Mouse (Mus musculus): ENCODE measurements around the gene Prdm16.

Prdm16 gene

DNA sequence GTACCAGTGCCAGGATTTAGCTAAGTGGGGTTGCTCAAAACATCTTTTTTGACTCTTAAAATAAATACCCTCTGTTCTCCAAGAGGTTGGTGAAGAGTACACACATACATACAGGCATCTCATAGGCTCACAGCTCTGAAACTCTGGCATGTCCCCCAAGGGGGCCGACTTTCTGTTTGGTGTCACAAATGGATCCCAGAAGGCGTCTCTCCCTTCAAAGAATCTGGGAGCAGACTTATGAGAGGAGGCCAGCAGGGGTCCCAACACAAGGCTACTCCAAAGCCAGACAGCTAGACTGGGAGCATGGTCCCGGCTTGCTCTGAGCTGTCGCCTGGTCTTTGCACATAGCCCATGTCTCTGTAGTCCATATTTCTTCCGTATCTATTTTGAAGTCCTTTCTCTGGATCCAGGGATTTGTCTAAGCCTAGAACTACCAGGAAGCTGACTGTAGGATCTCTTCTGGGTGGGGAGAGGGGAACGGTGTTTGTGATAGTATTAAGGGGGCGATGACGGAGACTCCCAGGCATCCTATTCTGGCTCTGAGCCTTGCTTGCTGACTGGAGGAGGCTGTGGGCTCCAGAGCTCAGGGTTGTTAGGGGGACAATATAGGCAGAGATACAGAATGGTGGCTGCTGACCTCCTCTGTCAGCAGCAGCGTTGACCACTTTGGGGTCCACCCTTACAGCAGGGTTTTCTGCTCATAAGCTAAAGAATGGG is 156.0 kb downstream of the Prdm16 start:
- DNase-seq (ENCODE audit: low read depth, low spot score), result no peak

DNA sequence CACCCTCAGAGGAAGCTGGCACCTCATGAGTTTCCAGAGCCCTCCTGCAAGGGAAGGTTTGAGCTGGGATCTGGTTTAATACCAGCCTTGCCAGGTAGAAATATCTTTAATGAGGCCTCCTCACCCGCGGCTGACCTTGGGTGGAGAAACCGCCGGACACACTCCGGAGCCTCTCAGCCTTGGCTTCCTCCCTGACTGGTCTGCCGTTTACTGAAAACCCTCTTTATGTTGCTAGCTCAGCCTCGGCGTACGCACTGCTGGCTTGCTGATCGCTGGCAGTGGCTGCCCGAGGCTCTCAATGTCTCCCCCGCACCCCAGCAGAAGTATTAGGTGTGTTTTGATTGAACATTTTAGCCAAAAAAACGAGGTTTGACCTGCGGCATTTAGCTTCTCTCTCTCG is 156.5 kb downstream of the Prdm16 start:
- DNase-seq (ENCODE audit: low read depth, low spot score), result no peak

DNA sequence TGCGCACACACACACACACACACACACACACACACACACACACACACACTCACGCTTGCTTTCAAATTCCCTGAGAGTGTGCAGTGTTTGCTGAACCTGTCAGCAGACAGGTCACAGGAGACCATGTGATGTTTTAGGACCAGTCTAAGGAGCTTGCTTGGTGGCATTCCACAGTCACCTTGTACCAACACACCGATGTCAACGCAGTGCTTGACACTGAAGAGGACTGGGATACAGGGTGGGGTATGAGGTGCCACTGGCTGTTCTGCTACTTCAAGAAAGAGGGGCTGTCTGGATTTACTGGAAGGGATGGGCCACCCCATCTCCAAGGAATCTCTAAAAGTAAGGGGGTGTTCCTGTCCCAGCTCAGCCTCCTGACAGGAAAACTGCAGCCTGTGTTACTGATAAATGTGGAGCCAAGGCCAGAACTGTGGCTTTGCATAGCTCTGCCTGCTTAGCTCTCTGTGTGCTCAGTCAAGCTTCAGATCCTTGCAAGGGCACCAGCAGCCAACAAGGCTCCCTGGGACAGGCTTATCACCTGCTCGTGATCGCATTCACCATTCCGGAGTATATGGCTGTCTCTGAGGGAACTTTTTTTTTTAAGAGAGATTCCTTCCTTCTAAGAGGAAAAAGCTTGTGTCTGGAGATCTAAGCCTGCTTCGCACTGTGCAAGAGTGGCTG is 157.6 kb downstream of the Prdm16 start:
- no peak for DNase-seq (ENCODE audit: low read depth, low spot score)

DNA sequence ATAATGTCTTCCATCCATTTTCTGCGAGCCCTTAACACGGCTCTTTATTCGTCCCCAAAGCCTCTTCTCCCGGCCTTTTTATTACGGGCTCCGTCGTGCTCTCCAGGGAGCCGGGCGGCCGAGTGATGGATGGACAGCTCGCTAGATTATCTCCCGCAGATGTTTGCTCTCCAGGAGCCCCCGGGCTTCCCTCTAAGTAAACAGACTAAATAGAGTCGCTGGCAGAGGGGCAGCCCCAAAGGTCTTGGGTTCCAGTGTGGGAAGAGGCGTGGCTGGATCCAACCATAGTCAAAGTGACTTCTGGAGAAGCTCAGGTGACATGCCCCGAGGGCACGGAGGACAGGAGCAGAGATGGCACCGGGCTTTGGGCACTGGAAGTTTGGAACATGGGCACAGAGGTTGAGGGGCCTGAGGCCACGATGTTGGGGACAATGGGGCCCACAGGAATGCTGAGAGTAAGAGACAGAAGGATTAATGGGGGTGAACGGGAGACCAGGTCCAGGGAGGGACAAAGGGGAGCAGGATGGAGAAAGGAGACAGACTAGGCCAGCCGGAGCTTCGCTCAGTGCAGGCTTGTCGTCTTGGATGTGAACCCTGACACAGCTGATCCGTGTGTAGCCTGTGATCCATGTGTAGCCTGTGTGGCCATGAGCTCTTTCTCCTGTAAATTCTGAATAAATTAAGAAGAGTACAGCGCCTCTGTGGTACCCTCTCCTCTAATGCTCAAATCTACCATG is 162.9 kb downstream of the Prdm16 start:
- no peak for DNase-seq (ENCODE audit: low read depth, low spot score)

DNA sequence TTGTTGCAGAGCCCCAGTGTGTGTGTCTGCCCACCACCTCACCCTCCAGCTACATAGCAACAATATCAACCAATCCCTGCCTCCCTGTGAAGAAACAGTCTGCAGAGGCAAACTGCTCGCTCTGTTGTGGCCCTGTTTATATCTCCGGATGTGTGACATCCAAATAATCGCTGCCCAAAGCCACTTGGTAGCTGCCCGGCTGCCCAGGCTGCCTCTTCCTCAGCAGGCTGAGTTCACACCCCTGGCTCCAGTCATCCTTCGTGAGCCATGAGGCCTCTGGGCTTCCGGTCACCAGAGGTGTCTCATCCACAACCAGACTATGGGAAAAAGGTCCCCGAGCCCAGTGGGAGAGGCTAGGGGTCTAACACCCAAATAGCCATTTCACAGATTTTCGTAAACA is 164.1 kb downstream of the Prdm16 start:
- no peak for DNase-seq (ENCODE audit: low read depth, low spot score)

DNA sequence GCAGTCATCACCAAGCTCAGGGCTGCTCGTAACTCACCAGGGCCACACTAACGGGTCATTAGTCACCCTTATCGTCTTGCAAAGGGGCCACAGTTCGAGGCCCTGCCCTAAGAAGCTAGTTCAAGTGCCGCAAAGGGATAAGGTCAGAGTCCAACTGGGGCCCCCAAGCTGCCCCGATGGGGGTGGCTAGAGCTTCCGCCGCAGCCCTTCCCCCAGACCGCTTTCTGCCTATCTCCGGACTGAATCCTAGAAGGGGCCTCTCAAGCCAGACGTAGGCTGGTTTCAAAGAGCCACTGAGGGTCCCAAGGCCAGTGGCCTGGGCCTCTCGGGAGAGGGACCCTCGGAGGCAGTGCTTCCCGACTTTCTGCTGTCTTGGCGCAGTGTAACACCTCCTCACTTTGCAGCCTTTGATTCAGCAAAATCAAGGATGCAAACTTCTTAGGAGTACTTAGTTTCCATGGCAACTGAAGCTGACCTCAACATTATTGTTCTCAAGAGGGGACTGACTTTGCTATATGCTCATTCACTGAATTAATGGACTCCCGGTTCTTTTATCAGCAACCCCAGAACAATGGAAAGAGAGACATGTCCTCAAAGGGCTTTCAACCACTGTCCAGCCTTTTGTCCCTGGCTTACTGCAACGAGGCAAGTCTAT is 165.1 kb downstream of the Prdm16 start:
- DNase-seq (ENCODE audit: low read depth, low spot score), result peak; percentile 26

DNA sequence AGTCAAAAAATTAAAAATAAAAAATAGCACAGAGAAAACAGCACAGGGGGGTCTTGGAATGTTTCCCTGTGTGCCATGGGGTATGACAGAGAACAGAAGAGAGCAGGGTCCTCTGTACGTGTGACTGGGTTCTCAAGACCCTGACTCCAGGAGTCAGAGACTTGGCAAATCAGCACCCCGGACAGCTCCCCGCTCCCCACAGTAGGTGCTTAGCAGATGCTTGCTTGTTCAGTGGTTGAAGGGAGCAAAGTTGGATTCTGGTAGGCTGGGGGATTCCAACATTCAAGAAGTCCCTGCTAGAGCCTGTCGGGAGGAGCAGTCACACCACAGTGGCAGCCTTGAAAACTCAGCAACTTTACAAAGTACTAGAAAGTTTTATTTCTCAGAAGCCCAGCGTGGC is 170.4 kb downstream of the Prdm16 start:
- DNase-seq (ENCODE audit: low read depth, low spot score), result peak; percentile 81

DNA sequence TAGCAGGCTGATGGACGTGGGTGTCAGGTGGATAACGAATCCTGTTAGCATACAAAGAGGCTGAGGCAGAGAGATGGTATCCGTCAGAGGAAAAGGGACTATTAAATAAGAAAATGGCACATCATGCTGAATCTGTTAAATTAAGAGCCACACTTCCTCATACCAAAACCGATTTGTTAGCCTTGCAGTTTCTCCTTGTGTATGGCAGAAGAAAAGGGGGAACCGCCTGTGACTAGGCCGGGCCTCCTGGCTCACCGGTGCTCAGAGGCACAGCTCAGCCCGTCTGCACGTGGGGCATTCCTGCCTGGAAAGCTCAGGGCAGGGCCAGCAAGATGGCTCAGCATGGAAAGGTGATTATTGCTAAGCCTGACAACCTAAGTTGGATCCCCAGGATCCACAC is 171.6 kb downstream of the Prdm16 start:
- DNase-seq (ENCODE audit: low read depth, low spot score), result no peak

DNA sequence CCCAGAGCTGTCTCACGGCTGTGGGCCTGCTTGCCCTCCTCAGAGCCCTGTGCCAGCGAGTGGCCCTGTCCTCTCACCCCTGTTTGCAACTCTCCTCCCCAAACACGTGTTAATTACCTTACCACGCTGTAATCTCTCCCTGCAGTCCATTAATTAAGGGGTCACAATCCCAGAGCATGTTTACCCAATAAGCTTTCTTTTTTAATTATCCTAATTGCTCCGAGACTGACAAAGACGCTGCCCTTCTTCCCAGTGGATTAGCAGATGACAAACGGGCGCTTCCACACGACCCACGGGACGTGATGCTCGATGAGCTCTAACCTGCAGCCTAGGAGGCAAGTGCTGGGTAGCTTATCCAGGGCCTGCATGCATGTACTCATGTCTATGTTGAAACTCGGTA is 176.7 kb downstream of the Prdm16 start:
- DNase-seq (ENCODE audit: low read depth, low spot score), result no peak

DNA sequence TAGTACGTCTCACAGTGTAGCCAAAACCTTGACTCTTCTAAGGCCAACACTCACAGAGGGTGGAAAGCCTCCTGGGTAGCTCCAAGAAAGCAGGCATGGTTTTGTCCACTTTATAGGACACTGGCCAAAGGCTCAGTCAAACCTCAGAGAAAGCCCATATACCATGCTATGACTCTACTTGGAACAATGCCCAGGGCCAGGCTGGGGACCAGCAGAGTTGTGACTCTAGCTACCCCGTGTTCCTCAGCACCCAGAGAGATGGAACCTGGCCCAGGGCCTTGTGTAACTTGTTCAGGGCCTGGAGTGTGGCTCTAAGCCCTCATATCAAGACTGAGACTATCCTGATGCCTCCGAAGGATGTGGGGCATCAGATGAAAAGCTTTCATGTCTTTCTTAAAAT is 178.9 kb downstream of the Prdm16 start:
- no peak for DNase-seq (ENCODE audit: low read depth, low spot score)

DNA sequence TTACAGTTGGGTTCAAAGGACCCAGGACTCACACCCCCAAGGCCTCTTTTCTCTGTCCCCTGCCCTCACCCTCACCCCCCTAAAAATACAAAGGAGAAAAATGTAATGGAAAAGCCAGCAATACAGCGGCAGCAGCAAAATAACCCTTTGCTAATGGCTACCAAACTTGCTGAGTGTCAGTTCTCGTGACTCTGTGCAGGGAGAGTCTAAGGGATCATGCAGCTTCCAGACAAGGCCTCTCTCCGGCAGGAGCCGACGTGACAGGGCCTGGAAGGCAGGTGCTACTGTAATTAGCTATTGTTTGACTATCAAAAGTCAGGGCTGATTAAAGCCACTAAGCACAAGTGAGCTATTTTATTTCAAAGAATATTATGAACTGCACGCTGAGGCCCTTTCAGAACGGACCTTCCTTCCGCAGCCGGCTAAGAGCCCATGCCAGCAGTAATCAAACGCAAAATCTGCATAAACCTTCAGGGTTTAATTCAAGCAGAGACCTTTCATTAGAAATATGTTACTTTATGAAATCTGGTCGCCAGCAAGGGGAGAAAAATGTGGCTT is 180.3 kb downstream of the Prdm16 start:
- DNase-seq (ENCODE audit: low read depth, low spot score), result no peak

DNA sequence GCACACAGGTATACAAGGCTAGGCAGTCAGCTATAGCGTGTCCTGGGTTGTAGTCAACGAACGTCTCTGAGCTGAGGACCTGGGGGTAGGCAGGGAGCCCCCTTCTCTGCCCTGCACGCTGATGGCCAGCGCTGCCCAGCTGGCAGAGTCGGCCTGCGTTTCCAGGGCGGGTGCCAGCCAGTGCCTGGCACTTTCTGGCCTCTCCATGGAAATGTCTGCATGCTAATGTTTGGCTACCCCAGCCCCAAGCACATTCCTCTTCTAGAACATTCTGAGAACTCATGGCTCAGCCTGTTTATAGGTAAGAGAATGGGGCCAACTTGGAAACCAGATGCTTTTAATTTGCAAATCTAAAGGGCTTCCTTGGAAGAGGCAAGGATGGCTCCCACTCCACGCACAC is 186.2 kb downstream of the Prdm16 start:
- DNase-seq (ENCODE audit: low read depth, low spot score), result no peak

DNA sequence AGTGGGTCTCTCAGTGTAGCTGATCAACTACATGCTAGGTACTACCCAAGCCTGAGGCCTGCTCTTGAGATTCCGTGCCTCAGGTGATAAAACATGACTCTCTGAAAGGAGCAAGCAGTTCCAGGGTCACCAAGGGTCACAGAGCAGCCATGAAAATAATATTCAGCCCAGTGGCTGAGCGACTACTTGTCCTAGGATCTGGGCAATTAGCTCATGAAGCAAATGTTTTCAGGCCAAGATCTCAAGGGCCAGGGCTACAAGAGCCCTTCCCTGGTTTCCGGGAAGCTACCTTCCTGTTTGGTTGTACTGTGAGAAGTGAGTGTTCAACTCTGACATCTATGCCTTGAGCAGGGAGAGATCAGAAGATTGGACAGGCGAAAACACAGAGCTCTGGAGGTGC is 186.6 kb downstream of the Prdm16 start:
- no peak for DNase-seq (ENCODE audit: low read depth, low spot score)

DNA sequence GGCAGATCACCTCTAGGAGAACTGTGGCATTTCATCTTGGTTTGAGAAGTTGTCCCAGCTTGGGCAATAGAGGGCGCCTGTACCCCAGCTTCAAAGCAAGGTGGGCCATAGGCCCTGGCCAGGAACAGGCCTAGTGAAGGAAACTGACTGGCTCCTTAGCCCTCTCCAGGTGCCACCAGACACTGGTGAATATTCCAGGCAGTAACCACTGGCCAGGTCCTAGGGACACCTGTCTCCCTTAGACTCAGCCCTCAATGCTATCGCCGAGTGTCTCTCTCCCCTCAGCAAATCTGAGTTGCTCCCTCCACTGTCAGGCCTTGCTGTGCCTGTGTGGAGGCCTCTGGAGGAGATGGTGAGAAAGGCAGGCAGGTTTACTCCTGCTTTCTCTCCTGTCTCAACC is 187.3 kb downstream of the Prdm16 start:
- DNase-seq (ENCODE audit: low read depth, low spot score), result peak; percentile 36

DNA sequence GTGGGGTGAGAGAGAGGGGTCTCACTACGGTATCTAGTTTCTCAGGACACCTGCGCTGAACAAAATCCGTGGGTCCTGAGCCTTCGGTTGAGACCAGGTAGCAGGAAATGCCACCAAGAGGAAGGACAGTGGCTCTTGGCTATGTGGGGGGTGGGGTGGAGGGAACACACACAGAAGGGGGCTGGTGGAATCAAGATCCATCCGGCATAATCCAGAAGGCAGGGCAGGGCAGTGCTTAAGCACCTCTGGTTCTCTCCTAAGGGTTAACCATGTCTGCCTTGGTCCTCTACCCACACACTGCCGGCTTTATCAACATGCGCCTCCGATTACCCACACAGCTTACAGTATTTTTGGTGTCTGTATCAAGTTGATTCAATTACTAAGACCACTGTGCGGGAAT is 191.0 kb downstream of the Prdm16 start:
- peak; percentile 73 for DNase-seq (ENCODE audit: low read depth, low spot score)

DNA sequence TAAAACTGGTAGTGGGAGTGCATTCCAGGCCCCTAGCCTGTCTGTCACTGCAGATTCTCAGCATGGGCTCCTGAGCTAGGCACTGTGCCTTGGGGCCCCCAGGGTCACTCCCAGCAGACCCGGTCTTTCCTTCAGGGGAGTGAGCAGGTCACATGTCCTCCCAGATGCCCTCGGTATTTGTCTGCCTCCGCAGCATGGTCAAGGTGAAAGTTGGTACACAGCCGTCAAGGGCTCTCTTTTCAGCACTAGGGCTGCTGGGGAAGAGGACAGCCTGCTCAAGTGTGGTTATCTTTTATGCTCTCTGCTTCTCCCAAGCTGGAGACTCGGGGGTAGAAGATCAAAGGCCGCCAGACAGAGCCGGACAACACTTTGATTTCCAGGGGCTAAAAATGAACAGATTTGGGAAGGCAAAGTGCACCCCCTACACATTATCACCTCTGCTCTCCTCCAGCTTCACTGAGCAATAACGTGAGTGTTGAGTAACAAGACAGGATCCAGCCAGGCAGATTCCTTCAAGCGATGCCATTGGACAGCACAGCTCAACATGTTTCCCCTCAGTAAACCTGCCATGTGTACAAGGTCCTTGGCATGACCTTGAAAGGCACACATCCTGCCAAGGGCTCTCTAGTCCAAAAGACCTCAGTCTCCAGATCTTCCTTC is 193.9 kb downstream of the Prdm16 start:
- DNase-seq (ENCODE audit: low read depth, low spot score), result no peak

DNA sequence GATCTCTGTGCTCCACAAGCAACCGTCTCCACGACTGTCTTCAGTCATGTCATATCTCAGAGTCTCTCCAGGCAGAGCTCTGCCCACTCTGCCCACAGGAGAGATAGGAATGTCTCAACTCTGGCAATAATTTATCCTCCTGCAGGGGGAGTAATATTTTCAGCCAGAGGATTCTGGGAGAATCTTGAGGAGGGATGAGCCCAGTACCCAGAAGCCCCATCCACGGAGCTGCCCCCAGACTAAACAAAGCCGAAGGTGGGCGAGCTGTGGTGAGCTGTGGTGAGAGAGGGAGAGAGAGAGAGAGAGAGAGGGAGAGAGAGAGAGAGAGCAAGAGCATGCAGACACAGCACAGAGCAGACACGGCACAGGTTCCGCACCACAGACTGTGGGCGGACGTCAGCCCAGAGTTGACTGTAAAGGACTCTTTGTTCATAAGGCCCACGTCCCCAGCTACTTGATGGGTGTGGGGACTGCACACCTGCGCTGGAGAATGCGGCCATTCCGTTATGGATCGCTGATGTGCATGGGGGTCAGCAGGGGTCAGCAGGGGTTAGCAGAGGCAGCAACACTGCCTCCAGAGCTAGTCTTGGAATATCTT is 197.1 kb downstream of the Prdm16 start:
- DNase-seq (ENCODE audit: low read depth, low spot score), result no peak

DNA sequence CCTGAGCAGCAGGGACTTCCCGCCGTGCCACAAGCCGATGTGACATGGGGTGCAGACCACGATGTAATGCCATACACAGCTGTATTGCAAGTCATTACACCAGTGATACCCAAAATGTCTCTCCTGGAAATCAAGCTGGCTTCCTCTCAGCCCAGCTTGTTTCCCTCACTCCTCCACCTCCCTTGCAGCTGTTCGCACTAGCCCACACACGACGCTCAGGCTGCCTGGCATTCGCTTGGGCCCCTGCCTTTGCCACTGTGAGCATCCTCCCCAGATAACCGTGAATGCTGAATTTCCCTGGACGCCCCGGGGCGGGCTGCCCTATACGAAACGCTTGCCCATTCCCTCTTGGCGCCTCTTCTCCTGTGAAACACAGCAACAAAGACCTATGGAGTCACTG is 198.1 kb downstream of the Prdm16 start:
- peak; percentile 42 for DNase-seq (ENCODE audit: low read depth, low spot score)

DNA sequence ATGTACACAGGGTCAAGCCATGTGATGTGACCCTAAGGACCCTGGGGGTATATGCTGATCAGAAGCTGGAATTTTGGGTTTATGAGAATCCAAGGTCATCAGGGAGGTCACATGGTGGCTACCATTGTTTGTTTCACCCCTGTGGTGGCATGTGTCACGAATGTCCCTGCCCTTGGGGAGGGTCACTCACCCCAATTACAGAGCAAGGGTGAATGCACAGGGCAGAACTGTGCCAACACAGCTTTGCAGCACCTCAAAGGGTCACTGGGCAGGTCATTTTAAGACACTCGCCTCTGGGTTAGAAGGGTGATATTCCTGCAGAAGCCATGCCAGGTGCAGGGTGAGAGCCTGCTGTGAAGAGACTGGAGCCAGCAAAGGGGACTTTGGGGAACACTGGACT is 206.9 kb downstream of the Prdm16 start:
- DNase-seq (ENCODE audit: low read depth, low spot score), result no peak

DNA sequence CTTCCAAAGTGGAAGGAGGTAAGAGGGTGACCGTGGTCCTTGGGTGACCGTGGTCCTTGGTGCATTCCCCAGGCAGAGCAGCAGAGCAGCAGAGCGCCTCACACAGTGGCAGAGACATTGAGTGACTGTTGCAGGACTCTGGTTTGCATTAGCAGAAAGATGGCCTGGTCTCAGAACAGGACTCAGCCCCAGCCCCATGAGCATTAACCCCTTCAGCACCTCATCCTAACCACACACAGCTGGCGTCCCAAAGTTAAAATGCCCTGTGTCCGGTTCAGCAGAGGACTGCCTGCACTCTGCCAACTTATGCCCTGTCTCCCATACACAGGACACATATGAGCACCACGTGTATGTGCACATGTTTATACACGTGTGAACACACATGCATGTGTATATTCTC is 209.8 kb downstream of the Prdm16 start:
- DNase-seq (ENCODE audit: low read depth, low spot score), result no peak

DNA sequence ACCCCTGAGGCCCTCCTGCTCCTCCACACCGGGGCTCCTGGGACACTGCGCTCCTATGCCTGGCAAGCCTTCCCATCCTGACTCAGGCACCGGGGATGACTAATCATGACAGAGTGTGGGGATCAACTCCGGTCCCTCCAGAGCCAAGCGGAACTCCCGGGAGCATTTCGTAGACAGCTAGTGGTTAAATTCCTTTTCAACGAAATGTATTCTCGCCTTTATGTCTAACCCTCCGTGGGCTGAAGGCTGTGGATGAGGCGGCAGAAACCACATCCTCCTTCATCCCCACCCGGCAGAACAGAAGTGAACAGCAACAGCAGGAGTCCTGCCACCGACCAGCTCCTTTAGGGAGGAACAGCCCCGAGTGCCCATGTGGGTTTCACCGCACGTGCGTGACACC is 211.4 kb downstream of the Prdm16 start:
- peak; percentile 34 for DNase-seq (ENCODE audit: low read depth, low spot score)

Data from ZHBTc4 (cell line).